Mouse (Mus musculus): ENCODE measurements around the gene Nup155.
A peak's percentile ranks its signal among the peaks of the same experiment; 100 is the strongest.
"Not testable (repeated sequence)": the region's sequence is repeated elsewhere in the genome, so short reads cannot be mapped to it uniquely, and the experiment has no call there.

Nup155 gene

DNA sequence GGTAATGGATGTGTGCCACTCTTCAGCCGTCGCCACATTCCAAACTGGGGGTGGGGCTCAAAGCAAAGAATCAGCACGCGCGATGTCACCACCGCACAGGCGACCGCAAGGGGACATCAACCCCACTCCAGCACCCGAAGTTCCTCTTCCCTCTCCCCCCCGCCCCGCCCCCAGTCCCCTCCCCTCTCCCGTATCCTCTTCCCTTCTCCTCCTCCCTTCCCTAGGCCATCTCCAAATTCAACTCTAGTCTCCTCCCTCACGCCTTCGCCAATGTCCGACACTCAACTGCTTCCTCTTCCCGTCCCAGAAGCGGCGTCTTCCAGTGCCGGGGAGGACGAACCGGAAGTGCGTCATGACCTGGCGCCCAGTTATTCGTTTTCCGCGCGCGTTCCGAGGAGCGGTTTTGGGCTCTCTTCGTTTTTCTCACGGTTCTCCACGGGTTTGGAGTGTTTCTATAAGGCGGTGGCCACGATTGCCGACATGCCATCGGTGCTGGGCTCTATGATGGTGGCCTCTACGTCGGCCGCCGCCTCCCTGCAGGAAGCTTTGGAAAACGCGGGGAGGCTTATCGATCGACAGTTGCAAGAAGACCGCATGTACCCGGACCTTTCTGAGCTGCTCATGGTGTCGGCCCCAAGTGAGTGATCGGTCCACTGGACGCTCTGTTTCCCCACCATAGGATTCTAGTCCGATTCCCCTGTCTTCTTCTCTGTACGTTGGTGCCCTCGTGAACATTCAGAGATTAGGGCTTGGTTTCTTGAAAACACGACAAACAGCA lies at the start of gene Nup155:
Gene Nup155 (plus strand): TSS at position 308 of the 778 bp plus-strand sequence.
- DNase-seq: peak; percentile 94

GRCm38 (mm10) chr15:8065221-8065620 lies 43.9 kb upstream of the Nup155 start:
- DNase-seq: no peak

DNA sequence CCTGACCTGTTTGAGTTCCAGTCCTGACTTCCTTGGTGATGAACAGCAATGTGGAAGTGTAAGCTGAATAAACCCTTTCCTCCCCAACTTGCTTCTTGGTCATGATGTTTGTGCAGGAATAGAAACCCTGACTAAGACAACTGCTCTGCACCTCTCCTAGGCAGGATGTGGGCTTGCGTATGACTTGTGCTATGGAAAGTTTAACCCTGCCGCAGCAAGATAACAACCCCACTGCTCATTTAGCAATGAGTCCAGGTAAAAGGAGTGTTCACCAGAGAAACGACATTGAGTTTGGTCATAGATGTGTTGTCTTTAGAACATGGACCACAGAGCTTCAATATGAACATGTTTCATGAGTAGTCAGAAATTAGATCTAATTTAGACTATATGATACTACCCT lies 35.9 kb upstream of the Nup155 start:
- DNase-seq: not testable (repeated sequence)

GRCm38 (mm10) chr15:8082139-8082538 lies 26.9 kb upstream of the Nup155 start:
- DNase-seq: no peak

GRCm38 (mm10) chr15:8087293-8087692 lies 21.8 kb upstream of the Nup155 start:
- no peak for DNase-seq

DNA sequence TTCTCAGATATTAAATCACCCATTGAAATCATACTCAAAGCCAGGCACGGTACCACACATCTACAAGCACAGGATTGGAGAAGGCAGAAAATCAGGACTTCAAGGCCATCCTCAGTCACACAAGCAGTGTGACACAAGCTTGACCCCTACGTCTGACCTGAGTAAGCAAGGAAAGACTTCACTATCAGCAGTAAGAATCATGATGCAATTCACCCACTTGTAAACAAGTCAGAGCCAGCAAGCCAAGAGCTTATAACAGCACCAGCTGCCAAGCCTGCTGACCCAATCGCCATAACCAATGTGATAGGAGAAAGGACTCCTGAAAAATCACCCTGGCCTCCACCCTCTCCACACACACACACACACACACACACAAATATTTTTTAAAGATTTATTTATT lies 20.4 kb upstream of the Nup155 start:
- DNase-seq: no peak

GRCm38 (mm10) chr15:8090685-8091084 lies 18.4 kb upstream of the Nup155 start:
- no peak for DNase-seq

- DNase-seq: not testable (repeated sequence)
Measured at GRCm38 (mm10) chr15:8092668-8093067, 16.4 kb upstream of the Nup155 start.

DNA sequence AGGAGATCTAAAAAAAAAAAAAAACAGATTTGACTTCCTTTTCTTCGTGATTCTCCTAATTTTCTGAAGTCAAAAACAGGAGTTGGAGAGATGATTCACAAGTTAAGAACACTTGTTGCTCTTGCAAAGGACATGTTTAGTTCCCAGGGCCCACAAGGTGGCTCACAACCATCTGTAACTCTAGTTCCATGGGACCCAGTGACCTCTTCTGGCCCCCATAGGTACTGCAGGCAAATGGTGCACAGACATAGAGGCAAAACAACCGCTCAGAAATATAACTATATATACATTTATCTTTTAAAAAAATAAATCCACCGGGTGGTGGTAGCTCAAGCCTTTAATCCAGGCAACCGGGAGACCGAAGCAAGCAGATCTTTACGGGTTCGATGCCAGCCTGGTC lies 11.2 kb upstream of the Nup155 start:
- peak; percentile 28 for DNase-seq

DNA sequence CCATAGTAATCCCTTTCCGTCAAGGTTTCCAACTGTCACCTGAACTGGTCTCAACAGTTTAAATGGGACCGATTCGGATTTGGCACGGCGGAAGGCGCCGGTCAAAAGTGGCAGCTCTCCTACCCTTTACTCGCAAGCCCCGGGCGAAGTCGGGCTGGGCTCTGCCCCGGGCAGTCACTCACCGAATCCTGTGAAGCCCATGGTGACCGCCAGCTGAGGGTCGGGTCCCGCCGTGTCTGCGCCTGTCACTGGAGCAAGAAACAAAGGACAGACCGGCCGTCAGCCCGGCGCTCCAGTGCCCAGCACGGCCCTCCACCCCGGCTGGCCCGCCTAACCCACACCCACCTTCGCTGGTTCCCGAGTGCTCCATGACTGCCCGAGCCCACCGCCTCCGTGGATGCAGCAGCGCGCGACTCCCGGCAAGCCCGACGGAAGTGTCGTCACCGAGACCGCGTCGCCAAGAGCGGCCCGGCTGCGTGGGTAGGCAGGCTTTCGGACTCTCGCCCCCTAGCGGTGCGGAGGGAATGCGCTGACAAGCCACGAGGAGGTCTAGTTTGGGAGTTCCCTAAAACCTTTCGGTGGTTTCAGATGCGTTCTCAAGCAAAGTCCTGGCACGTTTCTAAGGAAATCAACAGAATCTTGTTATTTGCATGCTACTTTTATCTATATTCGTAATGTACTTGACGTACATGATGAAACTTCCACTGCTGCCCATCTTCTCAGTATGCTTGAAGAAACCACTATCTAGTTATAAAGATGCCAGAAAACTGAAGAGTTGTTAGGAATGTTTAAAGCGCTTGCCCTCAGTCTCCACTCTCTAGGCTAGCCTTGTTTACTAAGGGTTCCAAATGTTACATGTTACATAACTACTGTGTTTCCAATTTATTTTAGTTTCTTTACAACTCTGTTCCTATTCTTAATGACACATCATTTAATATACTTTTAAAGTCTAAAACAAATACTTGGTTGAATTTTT lies 10.0 kb upstream of the Nup155 start, which contains the start of gene Wdr70:
Gene Wdr70 (minus strand): TSS at position 436 of the 976 bp plus-strand sequence.
- DNase-seq: peak; percentile 94

- not testable (repeated sequence) for DNase-seq
Measured at GRCm38 (mm10) chr15:8101975-8102542, 7.0 kb upstream of the Nup155 start.

DNA sequence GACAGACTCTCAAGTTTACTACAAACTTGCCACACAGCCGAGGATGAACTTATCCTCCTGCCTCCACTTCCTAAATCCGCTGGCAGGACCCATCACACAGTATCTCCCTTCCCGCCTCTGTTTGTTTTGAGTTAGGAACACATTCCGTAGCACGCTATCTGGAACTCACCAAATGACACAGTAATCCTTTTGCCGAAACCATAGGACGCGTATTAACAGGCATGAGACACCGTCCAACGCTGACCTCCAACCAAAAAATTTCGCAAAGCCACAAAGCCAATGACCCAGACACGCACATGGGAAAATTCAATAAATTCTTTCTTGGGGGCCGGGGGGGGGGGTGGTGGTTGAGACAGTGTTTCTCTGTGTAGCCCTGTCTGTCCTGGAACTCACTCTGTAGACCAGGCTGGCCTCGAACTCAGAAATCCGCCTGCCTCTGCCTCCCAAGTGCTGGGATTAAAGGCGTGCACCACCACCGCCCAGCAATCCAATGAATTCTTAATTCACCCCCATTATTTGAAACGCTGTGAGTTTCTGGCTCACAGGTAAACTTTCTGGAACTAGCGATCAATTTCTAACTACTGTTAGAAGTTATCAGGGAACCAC lies 610 bp upstream of the Nup155 start:
- no peak for DNase-seq

GRCm38 (mm10) chr15:8109782-8110181 lies 709 bp downstream of the Nup155 start:
- DNase-seq: no peak

DNA sequence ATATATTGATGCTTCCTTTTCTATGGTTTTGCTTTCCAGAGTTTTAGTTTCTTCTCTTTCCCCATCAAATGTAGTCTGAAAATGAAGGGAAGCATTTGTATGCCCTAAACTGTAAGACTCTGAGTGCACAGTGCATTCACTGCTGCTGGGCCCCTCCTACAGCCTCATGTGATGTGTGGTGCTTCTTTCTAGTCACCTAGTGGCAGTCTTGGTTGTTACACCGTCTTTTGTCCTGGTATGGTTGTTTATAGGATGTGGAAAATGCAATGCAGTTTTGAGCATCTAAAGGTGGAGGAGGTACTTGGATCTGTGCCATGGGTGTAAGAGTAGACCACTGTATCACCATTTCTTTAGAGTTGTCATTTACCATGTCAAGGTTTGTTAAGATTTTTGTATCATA lies 20.2 kb downstream of the Nup155 start:
- no peak for DNase-seq

DNA sequence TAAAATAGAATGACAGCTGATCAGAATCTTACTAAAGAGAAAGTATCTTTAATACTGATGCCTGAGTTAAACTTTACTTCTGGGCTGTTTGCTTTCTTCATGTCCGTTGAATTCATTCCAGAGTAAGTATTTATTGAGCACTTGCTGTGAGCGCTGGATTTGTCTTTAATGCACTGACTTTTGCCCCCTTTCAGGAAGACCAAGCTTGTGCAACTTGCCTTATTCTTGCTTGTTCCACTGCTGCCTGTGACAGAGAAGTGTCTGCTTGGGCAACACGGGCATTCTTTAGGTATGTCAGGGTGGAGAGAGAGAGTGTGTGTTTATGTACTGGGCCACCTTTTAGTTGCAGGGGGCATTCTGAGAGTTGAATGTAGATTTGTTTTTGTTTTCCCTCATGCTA lies 22.2 kb downstream of the Nup155 start:
- DNase-seq: no peak

DNA sequence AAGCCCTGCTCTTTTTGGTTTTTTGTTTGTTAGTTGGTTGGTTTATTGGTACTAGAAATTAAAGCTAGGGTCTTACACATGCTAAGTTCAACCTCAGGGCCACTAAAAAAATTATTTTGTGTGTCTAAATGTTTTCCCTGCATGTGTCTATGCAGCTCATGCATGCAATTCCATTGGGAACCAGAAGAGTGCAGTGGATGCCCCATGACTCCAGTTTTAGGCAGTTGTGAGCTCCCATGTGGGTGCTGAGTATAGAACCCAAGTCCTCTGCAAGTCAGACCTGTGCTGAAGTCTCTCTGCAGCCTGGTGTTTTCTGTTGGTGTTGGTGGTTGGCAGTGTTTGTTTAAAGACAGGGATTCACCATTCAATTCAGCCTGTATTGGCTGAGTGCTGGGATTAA lies 22.7 kb downstream of the Nup155 start:
- no peak for DNase-seq

- DNase-seq: no peak
Measured at GRCm38 (mm10) chr15:8135606-8136005, 26.5 kb downstream of the Nup155 start.

DNA sequence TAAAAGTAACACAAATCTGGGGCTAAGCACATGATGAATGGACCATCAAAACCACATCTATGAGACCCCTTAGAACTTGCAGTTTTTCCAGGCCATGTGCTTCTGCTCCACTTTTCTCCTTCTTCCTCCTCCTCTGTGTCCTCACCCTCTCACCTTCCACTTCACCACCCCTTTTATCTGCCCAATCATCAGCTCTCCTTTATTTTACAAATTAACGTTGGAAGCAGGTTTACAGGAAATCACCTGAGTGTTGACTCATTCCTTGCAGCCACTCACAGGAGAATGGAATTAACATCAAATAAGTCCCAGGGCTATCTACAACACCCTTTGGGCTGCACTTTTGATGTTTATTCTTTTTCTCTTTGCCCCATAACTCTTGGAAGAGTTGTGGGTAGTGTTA lies 52.8 kb downstream of the Nup155 start:
- DNase-seq: no peak

GRCm38 (mm10) chr15:8168591-8169265 lies 59.7 kb downstream of the Nup155 start, which contains the start of gene Cplane1:
Cplane1 (plus strand) TSS chr15:8169106.
- DNase-seq: peak; percentile 93

- DNase-seq: no peak
Measured at GRCm38 (mm10) chr15:8169266-8169746, 60.2 kb downstream of the Nup155 start.

DNA sequence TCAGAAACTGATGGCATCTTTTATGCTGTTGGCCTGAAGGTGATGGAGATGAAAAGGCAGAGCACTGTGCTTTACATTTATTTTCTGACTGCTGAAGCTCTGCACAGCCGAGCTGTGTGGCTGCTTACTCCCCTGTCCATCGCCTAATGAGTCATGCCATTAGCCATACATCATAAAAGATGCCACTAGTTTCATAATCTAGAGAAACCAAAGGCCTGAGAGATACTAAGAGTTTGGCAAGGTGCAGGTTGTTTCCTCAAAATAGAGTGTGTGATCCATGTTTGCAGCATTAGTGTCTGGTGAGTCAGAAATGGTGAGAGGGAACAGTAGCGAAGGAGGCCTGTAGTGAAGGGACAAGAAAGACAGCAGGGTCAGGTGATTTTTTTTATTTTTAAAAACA lies 80.5 kb downstream of the Nup155 start:
- no peak for DNase-seq

DNA sequence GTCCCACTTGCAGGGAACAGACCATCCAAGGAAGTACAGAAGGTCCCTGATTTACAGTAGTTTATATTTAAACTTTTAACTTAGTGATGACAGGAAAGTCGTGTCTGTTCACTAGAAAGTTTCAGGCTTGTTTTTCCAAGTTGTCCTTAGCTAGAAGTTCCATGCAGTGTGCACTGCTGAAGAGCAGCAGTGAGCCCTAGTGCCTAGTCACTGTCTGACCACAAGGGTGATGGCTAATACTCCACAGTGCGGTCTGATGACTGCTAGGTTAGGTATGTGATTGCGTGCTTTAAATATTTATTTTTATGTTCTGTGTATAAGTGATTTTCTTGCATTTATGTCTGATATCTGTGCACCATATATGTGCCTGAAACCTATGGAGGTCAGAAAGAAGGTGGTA lies 81.4 kb downstream of the Nup155 start:
- DNase-seq: no peak
